Mouse (Mus musculus) limb, embryonic 11.5 days (tissue): ENCODE data around the gene Sap18b. TPM values are rescaled to one million over a fixed set of nuclear protein-coding genes. Genes with fewer than 3 reads are reported as not detected.
A peak's percentile ranks its signal among the peaks of the same experiment; 100 is the strongest.

ENCODE experiments used
- ATAC-seq: fragments of 200-750 bp; cut with Nextera tagmentation; 2 replicates; pipeline ENCODE4 v1.8.0; 2017; ENCODE audit warnings: low read depth; ENCODE audit not compliant: insufficient number of reproducible peaks, low FRiP score, low TSS enrichment
- DNase-seq: peaks from one replicate; pipeline ENCODE4 v3.0.0-alpha.2; 2015; ENCODE audit warnings: low spot score
- H3K27ac ChIP-seq: fragments of 300-500 bp; sonication (generic); replicated peaks from 2 replicates; pipeline ENCODE4 v1.5.1; 2014; ENCODE audit warnings: low read depth, mild to moderate bottlenecking, low read length
- H3K27me3 ChIP-seq: fragments of 300-500 bp; sonication (generic); 2 replicates; pipeline ENCODE4 v1.6.1; 2014; ENCODE audit warnings: mild to moderate bottlenecking, low read length, mixed read lengths; ENCODE audit not compliant: control insufficient read depth, insufficient read depth
- H3K36me3 ChIP-seq: fragments of 300-500 bp; sonication (generic); 2 replicates; pipeline ENCODE4 v1.6.1; 2014; ENCODE audit warnings: mild to moderate bottlenecking, low read length, moderate library complexity, mixed read lengths; ENCODE audit not compliant: control insufficient read depth, insufficient read depth
- H3K4me1 ChIP-seq: fragments of 300-500 bp; sonication (generic); 2 replicates; pipeline ENCODE4 v1.6.1; 2014; ENCODE audit warnings: low read length, mixed read lengths; ENCODE audit not compliant: control insufficient read depth, insufficient read depth
- H3K4me2 ChIP-seq: fragments of 300-500 bp; sonication (generic); 2 replicates; pipeline ENCODE4 v1.6.1; 2014; ENCODE audit warnings: low read depth, mild to moderate bottlenecking, moderate library complexity; ENCODE audit not compliant: severe bottlenecking
- H3K4me3 ChIP-seq: fragments of 300-500 bp; sonication (generic); 2 replicates; pipeline ENCODE4 v1.5.1; 2014; ENCODE audit warnings: low read depth, low read length
- H3K9ac ChIP-seq: fragments of 300-500 bp; sonication (generic); 2 replicates; pipeline ENCODE4 v1.6.1; 2014; ENCODE audit warnings: mild to moderate bottlenecking, low read length
- H3K9me3 ChIP-seq: fragments of 300-500 bp; sonication (generic); 2 replicates; pipeline ENCODE4 v1.6.1; 2016; ENCODE audit warnings: low read length; ENCODE audit not compliant: control insufficient read depth
- WGBS: fragments of 180-500 bp; shearing (Covaris S2); extraction: QIAGEN DNeasy Blood & Tissue Kit; methylation state at CpG from one replicate; pipeline ENCODE4 v1.1.7; 2014; 5-methylcytosine and 5-hydroxymethylcytosine counted together
- polyA plus RNA-seq: library from polyadenylated mRNA; unstranded; fragments of >200 nt; fragmentation: Nextera tagmentation; extraction: Ambion mirVana; gene quantifications from 2 replicates; pipeline ENCODE4 v1.2.1, GENCODE M21; 2014

Sap18b gene
- polyA plus RNA-seq, 1 experiment from 2014 or later = 443 TPM

DNA sequence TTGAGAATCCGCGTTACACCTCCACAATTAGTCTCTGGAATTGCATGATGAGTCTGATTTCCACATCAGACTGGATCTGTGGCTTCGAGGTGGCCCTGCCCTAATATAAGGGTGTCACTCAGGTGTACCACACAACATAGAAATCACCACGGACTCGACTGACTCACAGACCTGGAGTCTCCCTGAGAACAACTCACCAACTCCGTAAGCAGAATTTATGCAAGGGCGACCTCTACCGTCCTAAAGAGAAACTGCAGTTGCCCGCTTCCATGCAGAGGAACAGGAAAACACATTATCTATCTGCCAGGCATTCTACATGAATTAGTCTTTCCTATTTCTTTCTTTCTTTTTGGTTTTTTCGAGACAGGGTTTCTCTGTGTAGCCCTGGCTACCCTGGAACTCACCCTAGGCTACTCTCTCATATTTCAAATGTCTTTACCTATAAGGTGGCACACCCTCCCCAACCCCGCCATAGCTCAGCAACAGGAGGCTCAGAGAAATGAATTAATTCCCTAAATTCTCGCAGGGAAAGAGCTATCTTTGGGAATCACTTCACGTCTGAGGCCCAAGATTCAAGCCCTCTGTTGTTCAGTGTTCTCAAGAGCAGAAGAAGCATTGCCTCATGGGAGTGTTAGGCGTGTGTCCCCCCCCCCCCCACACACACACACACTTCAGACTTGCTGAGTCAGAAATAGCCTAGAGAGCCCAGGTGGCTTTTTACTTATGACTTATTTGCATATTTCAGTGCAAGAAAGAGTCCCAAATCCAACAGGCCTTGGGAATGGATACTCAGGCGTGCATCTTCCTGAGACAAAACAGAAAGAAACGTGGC, 7.7 kb downstream of the Sap18b start:
- Histone ChIP-seq H3K4me2 (peak overlapping the region; percentile 55), H3K4me3 (peak overlapping the region; percentile 32), H3K36me3 (no peaks in the 10 kb centered on the region), H3K9ac (no peak overlapping the region; the same call in 1 of the 2 replicates), H3K27ac (no peak overlapping the region), H3K4me1 (no peaks in the 10 kb centered on the region), H3K27me3 (no peaks in the 10 kb centered on the region), H3K9me3 (no peaks in the 10 kb centered on the region)
- peak; percentile 65 for ATAC-seq
- peak; percentile 92 for DNase-seq
- WGBS = 15% methylated on average over 16 of the region's 16 CpGs

DNA sequence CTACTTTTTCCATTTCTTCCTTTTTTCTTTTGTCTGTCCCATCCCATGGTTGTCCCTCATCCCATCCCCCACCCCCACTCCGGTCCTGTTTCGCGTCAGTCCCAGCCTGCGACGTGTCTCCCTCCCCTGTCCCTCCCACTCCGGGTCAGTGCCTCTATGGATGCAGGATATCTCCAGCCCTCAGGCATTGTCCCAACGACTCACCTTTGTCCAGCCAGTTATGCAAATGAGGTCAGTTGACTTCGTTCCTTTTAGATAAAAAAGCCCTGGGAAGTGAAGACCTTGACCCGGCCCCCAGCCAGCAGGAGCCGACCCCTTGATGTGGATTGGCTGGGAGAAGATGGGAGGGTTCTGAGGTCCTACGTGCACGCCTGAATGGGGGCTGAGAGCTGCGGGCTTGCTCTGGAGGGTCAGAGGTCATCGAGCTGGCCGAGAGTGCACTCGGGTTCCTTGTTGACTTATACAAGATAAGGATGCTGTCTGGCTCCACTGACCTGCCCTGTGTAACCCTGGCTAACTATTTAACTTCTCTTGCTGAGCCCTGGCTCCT, 8.4 kb downstream of the Sap18b start:
- Histone ChIP-seq H3K4me2 (peak overlapping the region; percentile 55), H3K4me3 (peak overlapping the region; percentile 32), H3K9ac (no peak overlapping the region; the same call in 1 of the 2 replicates), H3K4me1 (no peaks in the 10 kb centered on the region), H3K36me3 (no peaks in the 10 kb centered on the region), H3K27me3 (no peaks in the 10 kb centered on the region), H3K27ac (no peak overlapping the region), H3K9me3 (no peaks in the 10 kb centered on the region)
- WGBS = 1% methylated on average over 16 of the region's 16 CpGs
- DNase-seq = peak; percentile 61
- peak; percentile 70 for ATAC-seq

DNA sequence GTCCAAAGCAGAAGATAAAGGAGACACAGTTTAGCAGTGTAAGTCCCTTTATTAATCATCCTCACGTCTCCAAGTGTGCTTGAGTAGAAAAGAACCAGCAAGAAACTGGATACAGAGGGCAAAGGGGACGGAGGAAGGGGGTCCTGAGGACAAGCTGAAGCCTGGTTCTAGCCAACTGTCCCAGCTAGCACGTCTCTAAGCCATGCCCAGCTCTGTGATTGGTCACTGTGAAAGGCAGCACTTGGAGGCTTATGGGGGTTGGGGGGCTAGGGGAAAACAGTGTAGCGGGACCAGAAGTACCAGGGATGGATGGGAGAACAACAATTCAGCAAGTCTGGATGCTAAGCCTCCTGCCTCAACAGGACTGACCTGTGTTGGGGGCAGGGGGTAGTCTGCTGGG, 10.7 kb downstream of the Sap18b start:
- WGBS = 73% methylated on average over 4 of the region's 4 CpGs
- H3K9me3 ChIP-seq = no peaks in the 10 kb centered on the region
- no peak overlapping the region for H3K27ac ChIP-seq
- ATAC-seq (no peak), DNase-seq (no peak)
- no peaks in the 10 kb centered on the region for H3K36me3 ChIP-seq
- H3K4me1 ChIP-seq = no peaks in the 10 kb centered on the region
- H3K27me3 ChIP-seq = no peaks in the 10 kb centered on the region
- no peak overlapping the region for H3K4me3 ChIP-seq
- H3K9ac ChIP-seq = no peak overlapping the region
- H3K4me2 ChIP-seq = no peak overlapping the region

DNA sequence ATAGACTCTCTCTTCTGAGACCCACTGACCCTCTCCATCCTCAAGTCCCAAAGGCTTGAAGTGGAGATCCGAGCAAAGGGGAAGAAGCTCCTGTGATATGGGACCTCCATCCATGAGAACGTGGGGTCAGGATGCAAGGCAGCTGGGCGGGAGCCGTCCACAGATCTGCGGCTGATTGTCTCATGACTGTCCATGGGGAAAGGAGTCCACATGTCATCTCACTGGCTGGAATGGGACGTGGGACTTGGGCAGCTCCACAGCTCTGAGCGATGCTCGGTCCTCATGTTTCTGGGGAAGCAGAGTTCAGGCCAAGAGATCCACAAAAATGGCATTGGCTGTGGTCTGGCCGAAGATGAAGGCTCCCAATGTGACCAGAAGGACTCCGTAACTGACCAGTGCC, 12.1 kb downstream of the Sap18b start:
- H3K36me3 ChIP-seq = peaks cover 2% of the 10 kb centered on the region; the same call in 1 of the 2 replicates
- H3K27ac ChIP-seq = no peak overlapping the region
- H3K9ac ChIP-seq = no peak overlapping the region
- no peaks in the 10 kb centered on the region for H3K4me1 ChIP-seq
- ATAC-seq (no peak), DNase-seq (no peak)
- H3K4me3 ChIP-seq = no peak overlapping the region
- 93% methylated on average over 10 of the region's 10 CpGs for WGBS
- no peaks in the 10 kb centered on the region for H3K9me3 ChIP-seq
- H3K27me3 ChIP-seq = no peaks in the 10 kb centered on the region
- no peak overlapping the region for H3K4me2 ChIP-seq

DNA sequence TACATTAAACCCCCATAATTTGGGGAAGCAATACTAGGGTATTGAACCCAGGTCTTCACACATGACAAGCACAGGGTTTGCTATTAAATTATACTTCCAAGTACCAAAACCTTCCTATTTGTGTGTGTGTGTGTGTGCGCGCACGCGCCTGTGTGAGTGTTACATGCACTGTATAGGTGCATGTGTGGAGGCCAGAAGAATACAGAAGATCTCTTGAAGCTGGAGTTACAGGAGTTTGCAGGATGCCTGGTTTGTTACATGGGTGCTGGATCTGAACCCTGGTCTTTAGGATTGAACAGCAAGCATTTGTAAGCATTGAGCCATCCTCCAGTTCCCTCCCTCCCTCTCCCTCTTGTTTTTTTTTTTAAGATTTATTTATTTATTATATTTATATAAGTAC, 14.1 kb downstream of the Sap18b start:
- H3K4me1 ChIP-seq = no peaks in the 10 kb centered on the region
- WGBS = 94% methylated on average over 4 of the region's 4 CpGs
- DNase-seq (no peak), ATAC-seq (no peak)
- H3K36me3 ChIP-seq = peaks cover 2% of the 10 kb centered on the region; the same call in 1 of the 2 replicates
- H3K4me2 ChIP-seq = no peak overlapping the region
- no peaks in the 10 kb centered on the region for H3K27me3 ChIP-seq
- no peaks in the 10 kb centered on the region for H3K9me3 ChIP-seq
- H3K9ac ChIP-seq = no peak overlapping the region
- no peak overlapping the region for H3K27ac ChIP-seq
- H3K4me3 ChIP-seq = no peak overlapping the region

DNA sequence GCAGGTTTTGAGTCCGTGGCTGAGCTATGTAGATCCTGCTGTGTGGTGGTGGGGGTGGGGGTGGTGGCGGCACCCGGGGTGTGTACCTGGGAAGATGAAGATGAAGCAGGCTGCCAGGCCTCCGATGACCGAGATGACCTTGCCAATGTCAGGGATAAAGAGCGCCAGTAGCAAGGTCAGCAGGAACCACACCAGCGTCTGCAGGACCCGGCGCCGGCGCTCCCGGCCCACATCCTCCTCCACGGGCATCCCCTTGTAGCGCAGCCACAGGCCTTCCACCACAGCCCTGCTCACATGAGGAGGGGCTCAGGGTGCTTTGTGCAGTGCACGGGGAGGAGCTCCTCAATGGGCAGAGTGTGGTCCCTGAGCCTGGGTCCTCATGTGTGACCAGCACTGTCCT, 16.3 kb downstream of the Sap18b start:
- Histone ChIP-seq H3K4me1 (no peaks in the 10 kb centered on the region), H3K27ac (no peak overlapping the region), H3K4me3 (no peak overlapping the region), H3K36me3 (peaks cover 2% of the 10 kb centered on the region; the same call in 1 of the 2 replicates), H3K4me2 (no peak overlapping the region), H3K9me3 (no peaks in the 10 kb centered on the region), H3K9ac (no peak overlapping the region), H3K27me3 (no peaks in the 10 kb centered on the region)
- 89% methylated on average over 15 of the region's 15 CpGs for WGBS
- no peak for DNase-seq
- no peak for ATAC-seq

DNA sequence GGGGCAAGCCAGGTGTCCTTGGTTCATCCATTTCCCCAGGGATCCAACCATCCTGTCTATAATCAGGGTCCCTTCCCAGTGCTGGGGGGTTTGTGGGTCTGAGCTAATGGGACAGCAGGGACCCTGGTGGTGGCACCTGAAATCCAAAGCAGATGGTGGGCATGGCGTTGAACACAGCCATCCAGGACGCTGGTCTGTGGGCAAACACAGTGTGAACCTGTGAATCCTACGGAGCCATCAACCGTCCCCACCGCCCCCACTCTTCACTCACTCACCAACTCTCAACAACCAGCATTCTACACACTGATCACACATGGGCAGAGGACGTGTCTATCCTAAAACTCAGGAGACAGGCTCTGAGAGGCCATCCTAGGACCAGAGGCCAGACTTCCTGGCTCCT, 18.8 kb downstream of the Sap18b start:
- Histone ChIP-seq H3K36me3 (peaks cover 2% of the 10 kb centered on the region; the same call in 1 of the 2 replicates), H3K4me2 (no peak overlapping the region), H3K9ac (no peak overlapping the region), H3K27me3 (no peaks in the 10 kb centered on the region), H3K27ac (no peak overlapping the region), H3K9me3 (no peaks in the 10 kb centered on the region), H3K4me3 (no peak overlapping the region), H3K4me1 (no peaks in the 10 kb centered on the region)
- DNase-seq = no peak
- 92% methylated on average over 6 of the region's 6 CpGs for WGBS
- no peak for ATAC-seq

DNA sequence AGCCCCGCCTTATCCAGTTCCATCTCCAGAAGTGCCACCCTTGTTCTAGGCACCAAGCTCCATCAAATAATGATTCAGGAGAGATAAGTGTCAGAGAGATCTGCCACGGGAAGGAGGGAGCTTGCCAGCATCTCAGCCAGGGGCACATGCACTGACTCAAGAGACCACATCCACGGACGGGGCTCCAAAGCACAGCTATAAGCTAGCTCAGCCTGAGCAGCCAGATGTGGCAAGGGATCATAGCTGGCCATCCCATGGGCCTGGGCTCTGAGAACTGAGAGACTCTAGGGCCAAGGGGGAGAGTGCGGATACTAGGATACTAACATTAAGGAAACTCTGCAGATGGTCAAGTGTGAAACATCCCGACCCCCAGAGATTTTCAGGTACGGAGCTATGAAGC, 19.9 kb downstream of the Sap18b start:
- no peaks in the 10 kb centered on the region for H3K27me3 ChIP-seq
- H3K9me3 ChIP-seq = no peaks in the 10 kb centered on the region
- no peak overlapping the region for H3K27ac ChIP-seq
- ATAC-seq (no peak), DNase-seq (no peak)
- H3K4me2 ChIP-seq = no peak overlapping the region
- no peaks in the 10 kb centered on the region for H3K4me1 ChIP-seq
- WGBS = 88% methylated on average over 7 of the region's 7 CpGs
- H3K9ac ChIP-seq = no peak overlapping the region
- no peak overlapping the region for H3K4me3 ChIP-seq
- H3K36me3 ChIP-seq = peaks cover 2% of the 10 kb centered on the region; the same call in 1 of the 2 replicates
